Mouse (Mus musculus) megakaryocyte, embryonic 14.5 days (primary cell): Measurements from ENCODE around the gene Cenpv.

Source experiments
- FLI1 ChIP-seq: IDR thresholded peaks from 2 replicates; pipeline ENCODE4 v1.6.1; 2012; ENCODE audit warnings: low read length, inconsistent platforms, mixed read lengths
- GATA1 ChIP-seq: IDR thresholded peaks from 3 replicates; pipeline ENCODE4 v1.6.1; 2012; ENCODE audit warnings: mixed read lengths, low read length, inconsistent platforms, borderline replicate concordance

DNA sequence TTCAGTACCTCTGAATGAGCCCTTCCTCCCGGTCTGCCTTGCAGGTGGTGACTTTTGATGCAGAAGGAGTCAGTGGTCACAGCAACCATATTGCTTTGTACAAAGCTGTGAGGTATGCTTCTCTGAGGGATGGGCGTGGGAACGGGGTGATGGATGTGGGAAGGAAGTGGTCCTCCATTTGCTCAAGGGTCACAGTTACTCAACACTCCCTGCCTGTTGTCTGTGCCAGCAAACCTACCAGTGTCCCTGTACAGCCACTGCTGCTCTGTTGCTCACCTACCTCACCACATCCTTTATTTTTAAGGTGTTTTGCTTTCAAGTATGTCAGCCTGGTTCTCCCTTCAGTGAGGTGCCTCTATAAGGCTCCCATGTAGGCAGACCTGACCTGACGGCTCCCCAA, 31.4 kb downstream of the Cenpv start:
- TF ChIP-seq GATA1 (no peak), FLI1 (no peak)
